Mouse (Mus musculus): ENCODE data around the gene Slc30a2.

- TF ChIP-seq CTCF (IDR thresholded peaks at IDR 0.05; ENCODE audit: control insufficient read depth, insufficient read depth, insufficient replicate concordance, low read depth, low read length), result no peak
- TF ChIP-seq POLR2A (IDR thresholded peaks at IDR 0.05; ENCODE audit: control insufficient read depth, low read depth, low read length), result no peak
Measured at GRCm38 (mm10) chr4:134379510-134379909, 36.5 kb downstream of the Slc30a2 start.
